Mouse (Mus musculus) layer of hippocampus, adult 2 months (tissue): ENCODE measurements around the gene Adcy1. TPM values are rescaled to one million over a fixed set of nuclear protein-coding genes. Genes with fewer than 3 reads are reported as not detected.

Source experiments
- DNase-seq, 2 experiments: peaks; one replicate each; pipeline ENCODE4 v3.0.0; 2022; ENCODE audit warnings: low spot score in 2 of 2
- H3K27ac ChIP-seq: fragments of 200-600 bp; 2 replicates; pipeline ENCODE4 v1.8.1; 2022
- H3K4me3 ChIP-seq: fragments of 200-600 bp; 2 replicates; pipeline ENCODE4 v1.8.1; 2022; ENCODE audit warnings: mild to moderate bottlenecking
- CTCF ChIP-seq: fragments of 200-600 bp; conservative IDR thresholded peaks from 2 replicates; pipeline ENCODE4 v1.8.1; 2022; ENCODE audit warnings: antibody characterized with exemption, mild to moderate bottlenecking, moderate library complexity
- total RNA-seq, 2 experiments: library from RNA; stranded (reverse); gene quantifications; 2 replicates each; pipeline ENCODE4 v1.2.3; 2021

Gene Adcy1
- total RNA-seq, 2 experiments from 2014 or later = 376 to 403 TPM

DNA sequence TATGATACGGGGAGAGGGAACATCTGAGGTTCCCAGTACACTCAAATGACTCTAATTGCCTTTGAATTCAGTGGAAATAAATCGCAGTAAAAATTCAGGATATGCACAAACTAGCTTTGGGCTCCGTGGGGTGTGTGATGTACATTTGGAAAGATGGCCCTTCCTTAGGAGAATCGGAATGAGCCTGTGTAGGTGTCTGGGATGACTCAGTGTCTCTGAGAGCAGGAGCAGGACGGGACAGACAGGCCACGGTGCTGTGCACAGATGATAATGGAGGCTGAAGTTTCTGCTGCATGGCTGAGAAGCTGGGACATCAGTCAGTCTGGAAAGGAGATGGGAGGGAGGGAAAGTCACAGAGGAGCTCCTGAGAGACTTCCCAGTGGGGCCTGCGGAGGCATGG is 5.5 kb upstream of the Adcy1 start:
- TF ChIP-seq CTCF = no peak

DNA sequence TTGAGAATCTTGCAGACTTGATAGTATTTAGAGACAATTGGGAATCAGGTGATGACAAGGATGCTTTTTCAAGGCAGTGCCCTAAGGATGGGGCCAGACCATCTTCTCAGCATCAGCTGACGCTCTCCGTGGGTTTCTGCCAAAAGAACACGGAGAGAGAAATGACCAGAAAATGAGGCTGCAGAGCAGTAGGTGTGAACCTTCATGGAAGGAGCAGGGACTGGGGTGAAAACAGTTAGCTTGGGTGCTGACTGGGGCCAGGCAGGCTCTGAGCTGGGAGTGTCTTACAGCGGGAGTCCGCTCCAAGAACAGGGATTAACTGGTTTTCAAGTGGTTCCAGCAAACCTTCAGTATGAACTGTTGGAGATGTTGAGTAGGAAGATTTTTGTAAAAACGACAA is 1.3 kb upstream of the Adcy1 start:
- no peak for TF ChIP-seq CTCF
- no peak for DNase-seq
- Histone ChIP-seq H3K4me3 (no peak overlapping the region), H3K27ac (no peak overlapping the region)

More for the DNA sequence above, 5.5 kb upstream of the Adcy1 start:
- Histone ChIP-seq H3K27ac (no peak overlapping the region), H3K4me3 (no peak overlapping the region)
- DNase-seq = no peak

DNA sequence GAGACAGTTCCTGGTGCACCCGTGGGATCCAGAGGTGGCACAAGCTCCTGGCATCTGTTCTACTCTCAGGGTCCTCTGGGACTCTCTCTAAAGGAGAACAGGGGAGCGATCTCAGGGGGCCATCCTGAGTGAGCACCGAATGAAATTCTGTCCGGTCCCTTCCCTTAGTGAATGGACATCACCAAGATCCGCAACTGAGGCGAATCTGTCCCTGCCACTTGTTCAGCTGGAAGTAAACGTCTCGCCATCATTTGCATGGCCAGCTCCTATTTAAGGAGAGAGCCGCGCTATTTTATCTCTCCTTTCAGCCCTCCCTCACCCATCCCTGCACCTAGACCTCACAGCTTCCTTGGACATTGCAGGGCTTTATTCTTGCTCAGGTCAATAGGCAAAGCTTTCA is 723 bp upstream of the Adcy1 start:
- TF ChIP-seq CTCF = no peak
- Histone ChIP-seq H3K4me3 (peak overlapping the region; percentile 66), H3K27ac (peak overlapping the region; percentile 94)
- no peak for DNase-seq

DNA sequence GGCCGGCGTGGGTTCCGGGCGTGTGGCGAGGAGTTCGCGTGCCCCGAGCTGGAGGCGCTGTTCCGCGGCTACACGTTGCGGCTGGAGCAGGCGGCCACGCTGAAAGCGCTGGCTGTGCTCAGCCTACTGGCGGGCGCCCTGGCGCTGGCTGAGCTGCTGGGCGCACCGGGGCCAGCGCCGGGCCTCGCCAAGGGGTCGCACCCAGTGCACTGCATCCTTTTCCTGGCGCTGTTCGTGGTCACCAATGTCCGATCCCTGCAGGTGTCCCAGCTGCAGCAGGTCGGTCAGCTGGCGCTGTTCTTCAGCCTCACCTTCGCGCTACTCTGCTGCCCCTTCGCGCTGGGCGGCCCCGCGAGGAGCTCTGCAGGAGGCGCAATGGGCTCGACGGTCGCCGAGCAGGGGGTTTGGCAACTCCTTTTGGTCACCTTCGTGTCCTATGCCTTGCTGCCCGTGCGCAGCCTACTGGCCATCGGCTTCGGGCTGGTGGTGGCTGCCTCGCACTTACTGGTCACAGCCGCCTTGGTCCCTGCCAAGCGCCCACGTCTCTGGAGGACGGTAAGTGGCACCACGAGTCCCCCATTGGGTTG is 485 bp downstream of the Adcy1 start:
- DNase-seq = no peak
- H3K4me3 ChIP-seq = peak overlapping the region; percentile 87
- 0 out of 2 replicates have a peak, but pooled peaks have one; percentile 5 for TF ChIP-seq CTCF
- H3K27ac ChIP-seq = peak overlapping the region; percentile 98

DNA sequence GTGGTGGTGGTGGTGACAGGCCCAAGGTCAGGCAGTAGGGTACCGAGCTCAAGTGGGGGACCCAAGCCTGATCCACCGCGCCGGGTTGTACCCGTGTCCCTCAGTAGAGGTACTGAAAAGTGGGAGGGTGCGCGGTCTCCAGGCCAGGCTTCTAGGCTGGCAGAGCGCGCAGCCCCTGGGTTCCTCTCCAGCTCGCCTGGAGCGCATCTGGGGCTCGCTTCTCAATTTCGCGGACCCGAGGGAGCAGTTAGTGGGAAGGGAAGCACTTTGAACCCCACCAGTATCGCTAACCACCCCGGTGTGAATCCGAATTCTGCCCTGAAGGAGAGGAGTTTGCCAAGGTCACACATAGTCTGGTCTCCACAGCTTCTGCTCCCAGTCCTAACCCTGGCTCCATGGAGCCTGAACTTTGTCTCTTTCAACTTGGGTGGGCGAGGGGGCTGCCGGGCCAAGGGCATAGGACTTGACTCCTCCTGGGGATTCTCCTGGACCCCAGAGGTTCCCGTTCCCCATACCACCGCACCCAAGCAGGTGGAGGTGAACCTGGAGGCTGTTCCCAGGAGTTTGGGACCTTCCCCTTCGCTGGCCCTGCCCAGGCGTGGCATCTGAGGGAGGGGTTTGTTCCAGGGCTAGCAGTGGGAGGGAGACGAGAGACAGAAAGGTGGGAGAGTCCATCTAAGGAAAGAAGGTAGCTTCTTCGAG is 1.3 kb downstream of the Adcy1 start:
- Histone ChIP-seq H3K4me3 (peak overlapping the region; percentile 87), H3K27ac (peak overlapping the region; percentile 98)

DNA sequence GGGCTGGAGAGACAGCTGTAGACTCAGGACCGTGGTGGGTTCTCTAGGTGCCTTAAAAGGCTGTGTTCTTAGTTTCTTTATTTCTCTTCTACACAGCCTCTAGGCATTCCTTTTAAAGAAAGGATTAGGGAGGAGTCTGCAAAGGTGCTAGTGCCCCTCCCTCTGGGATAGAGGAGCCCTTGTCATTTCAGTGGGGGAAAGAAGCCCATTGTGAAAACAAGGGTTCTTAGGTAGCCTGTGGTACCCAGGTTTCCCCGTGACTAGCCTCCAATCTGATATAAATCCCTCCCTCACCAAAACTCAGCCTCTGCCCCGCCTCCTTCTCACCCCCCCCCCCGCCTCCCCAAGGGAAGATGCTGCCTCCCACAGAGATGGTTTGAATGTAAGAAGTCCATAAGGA is 2.1 kb downstream of the Adcy1 start:
- peak overlapping the region; percentile 98 for H3K27ac ChIP-seq
- H3K4me3 ChIP-seq = peak overlapping the region; percentile 87
- TF ChIP-seq CTCF = no peak
- DNase-seq = no peak

More for the DNA sequence above, 1.3 kb downstream of the Adcy1 start:
- no peak for TF ChIP-seq CTCF
- no peak for DNase-seq

DNA sequence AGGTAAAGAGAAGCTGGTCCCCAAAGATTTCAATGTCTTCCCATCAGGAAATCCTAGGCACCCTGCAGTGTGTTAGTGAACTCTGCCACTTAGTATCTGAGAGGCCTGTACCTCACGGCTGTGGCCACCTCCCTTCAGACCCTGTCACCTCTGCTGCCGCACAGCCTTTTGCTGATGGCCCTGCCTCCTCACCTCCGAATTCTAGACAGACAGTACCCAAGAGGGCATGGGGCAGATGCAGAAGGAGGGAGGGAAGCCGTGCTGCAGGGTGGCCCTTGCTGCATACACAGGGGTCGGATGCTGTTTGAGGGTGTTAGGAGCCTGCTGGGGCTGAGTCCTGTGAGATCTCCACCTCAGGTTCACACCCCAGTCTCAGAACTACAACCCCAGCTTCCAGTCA is 2.6 kb downstream of the Adcy1 start:
- peak overlapping the region; percentile 98 for H3K27ac ChIP-seq
- peak overlapping the region; percentile 87 for H3K4me3 ChIP-seq
- no peak for TF ChIP-seq CTCF
- DNase-seq = no peak

DNA sequence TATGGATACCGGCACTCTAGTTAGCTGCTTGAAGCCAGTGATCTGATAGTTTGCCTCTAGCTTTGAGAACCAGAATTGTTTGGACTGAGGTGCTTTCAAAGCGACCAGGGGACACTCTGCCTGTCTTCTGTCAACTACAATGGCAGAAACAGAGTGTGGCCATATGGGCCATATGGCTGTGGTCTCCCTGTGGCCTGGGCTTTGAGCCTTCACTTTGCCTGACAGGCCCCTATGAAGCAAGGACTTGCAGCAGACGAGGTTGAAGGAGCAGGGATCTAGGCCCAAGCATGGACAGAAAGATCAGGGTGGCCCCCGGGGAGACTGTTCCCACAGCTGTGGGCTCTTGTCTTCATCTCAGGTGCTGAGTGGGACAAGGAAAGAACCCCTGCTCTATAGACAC is 4.0 kb downstream of the Adcy1 start:
- no peak for TF ChIP-seq CTCF
- Histone ChIP-seq H3K4me3 (peak overlapping the region; percentile 87), H3K27ac (peak overlapping the region; percentile 98)
- DNase-seq = no peak

DNA sequence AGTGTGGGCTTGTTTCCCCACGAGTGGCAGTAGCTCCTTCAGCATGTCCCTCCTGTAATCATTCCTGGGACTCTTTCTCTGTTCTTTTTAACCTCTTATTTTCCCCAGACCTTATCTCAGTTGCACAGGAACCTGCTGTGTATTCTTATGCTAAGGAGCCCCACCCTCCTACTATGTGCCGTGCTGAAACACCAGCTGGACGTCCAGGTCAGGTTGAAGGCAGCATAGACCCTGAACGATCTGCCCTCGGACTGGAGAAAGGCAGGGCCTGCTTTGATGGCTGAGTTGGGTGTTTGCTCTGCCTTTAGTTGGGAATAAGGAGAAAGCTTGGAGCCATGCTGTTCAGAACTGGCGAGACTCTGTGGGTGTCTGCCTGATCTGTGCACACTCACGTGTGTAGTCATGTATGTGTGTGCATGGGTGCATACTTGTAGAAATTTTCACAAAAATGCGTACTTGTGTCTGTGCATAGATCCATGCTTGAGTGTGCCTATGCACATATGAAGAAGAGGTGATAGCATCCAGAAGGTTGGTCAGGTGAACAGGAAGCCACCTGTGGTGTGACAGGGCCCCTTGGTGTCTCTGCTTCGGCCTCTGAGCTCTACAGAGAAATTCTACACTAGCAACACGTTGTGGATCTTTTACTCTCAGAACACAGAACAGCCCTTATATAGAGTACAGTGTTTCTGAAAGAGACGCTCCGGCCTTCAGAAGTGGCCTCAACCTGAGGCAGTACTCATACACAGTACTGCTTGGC is 5.4 kb downstream of the Adcy1 start:
- Histone ChIP-seq H3K4me3 (peak overlapping the region; percentile 87; the same call in 1 of the 2 replicates), H3K27ac (peak overlapping the region; percentile 98; the same call in 1 of the 2 replicates)
- TF ChIP-seq CTCF = no peak
- no peak for DNase-seq

DNA sequence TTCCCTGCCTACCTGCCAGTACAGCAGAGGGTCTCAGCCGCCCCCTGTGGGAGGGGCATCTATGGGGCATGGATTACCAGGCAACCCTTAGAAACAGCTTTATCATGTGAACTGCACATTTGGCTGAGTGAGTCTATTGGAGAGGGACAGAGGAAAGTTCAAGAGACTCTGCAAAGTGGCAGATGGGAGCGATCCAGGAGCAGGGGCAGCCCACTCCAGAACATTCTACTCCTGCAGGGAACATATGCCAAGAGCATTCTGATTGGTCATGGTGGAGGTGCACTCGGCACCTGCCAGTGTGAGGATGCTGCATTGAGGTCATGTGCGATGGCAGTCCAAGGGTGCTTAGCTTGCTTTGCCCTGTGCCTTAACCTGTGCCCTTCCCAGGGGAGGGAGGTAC is 6.5 kb downstream of the Adcy1 start:
- TF ChIP-seq CTCF = no peak
- peak overlapping the region; percentile 32; the same call in 1 of the 2 replicates for H3K27ac ChIP-seq
- no peak overlapping the region; the same call in 1 of the 2 replicates for H3K4me3 ChIP-seq
- no peak for DNase-seq

DNA sequence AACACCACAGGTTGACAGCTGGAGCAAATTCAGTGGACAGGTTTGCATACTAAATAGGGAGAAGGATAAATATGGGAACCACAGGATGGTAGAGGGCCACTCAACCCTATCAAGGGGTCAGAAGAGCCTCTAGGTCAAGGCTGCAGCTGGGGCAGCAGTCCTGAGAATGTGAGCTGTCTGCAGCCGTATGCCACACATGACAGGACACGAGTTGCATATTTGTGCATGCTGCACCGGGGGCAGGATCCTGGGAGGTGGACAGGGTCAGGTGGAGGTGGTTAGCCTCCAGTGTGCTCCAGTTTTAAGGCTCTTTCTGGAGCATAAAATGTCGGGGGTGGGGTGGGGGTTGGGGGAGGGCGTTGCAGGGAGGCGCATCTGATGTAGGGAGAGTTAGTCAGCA is 8.3 kb downstream of the Adcy1 start:
- TF ChIP-seq CTCF = no peak
- Histone ChIP-seq H3K4me3 (no peak overlapping the region; the same call in 1 of the 2 replicates), H3K27ac (peak overlapping the region; percentile 48; the same call in 1 of the 2 replicates)
- no peak for DNase-seq

DNA sequence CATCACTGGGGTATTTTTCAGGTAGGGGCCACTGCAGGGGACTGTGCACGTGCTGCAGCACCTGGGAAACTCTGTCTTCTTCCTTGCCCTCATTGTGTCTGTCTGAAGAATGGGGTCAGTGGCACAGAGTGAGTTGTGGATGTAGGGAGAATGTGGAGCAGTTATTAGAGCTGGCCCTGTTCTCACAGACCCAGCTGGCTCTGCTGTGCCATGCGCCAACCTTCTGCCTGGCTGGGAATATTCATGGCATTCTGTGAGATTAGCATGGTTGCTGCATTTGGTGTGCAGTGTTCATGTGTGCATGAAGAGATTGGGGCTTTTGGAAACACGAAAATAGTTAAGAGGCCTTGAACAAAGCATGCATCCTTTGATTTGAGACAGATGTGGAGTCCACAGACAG is 10.3 kb downstream of the Adcy1 start:
- TF ChIP-seq CTCF = no peak; the same call in 1 of the 2 replicates
- no peak for DNase-seq
- Histone ChIP-seq H3K27ac (peak overlapping the region; percentile 53; the same call in 1 of the 2 replicates), H3K4me3 (peak overlapping the region; percentile 2; the same call in 1 of the 2 replicates)

DNA sequence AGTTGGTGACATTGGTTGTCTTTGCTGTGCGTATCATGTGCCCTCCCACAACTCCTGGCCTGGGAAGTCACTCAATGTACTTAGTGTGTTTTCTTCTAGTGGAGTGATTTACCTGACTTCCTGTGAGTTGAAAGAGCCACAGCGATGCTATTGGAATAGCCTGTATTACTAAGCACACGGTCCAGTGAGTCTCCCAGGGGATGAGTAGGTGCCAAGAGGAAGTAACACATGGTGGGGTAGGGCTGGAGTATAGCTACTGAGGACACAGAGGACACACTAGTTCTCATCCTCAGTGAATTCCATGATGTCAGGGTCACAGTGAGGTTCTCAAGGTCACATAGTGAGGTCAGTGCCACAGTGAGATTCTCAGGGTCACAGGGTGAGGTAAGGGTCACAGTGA is 13.2 kb downstream of the Adcy1 start:
- Histone ChIP-seq H3K4me3 (no peak overlapping the region), H3K27ac (no peak overlapping the region)
- no peak for TF ChIP-seq CTCF
- no peak for DNase-seq
